Mouse (Mus musculus) central nervous system, embryonic 11.5 days (tissue): ENCODE results near the gene Olfr777. TPM values are rescaled to one million over a fixed set of nuclear protein-coding genes. Genes with fewer than 3 reads are reported as not detected.

ENCODE experiments used
- polyA plus RNA-seq: library from polyadenylated mRNA; depleted of rRNA; stranded (reverse); fragments of >200 nt; gene quantifications from 2 replicates; pipeline ENCODE4 v1.2.3, GENCODE M21; 2012; rRNA removed

Olfr777 gene
- not detected in 2 replicates for polyA plus RNA-seq

GRCm38 (mm10) chr10:129271081-129271535 lies at the start of gene Olfr777:
Gene Olfr777, minus strand, starts transcription at chr10:129271485.

GRCm38 (mm10) chr10:129317817-129318216 lies 46.5 kb upstream of the Olfr777 start, which contains the start of gene Olfr780:
Gene Olfr780, plus strand, starts transcription at chr10:129318117.

GRCm38 (mm10) chr10:129258827-129259226 lies 12.5 kb downstream of the Olfr777 start, which contains the start of gene Olfr776:
Gene Olfr776, plus strand, starts transcription at chr10:129259127.

GRCm38 (mm10) chr10:129248112-129248511 lies 23.2 kb downstream of the Olfr777 start, which contains the start of gene Olfr775:
Gene Olfr775, plus strand, starts transcription at chr10:129248412.

GRCm38 (mm10) chr10:129235904-129236303 lies 35.4 kb downstream of the Olfr777 start, which contains the start of gene Olfr774:
Gene Olfr774, plus strand, starts transcription at chr10:129236204.

Other genes starting within 250 kb of the Olfr777 start
- not detected in 2 replicates for gene Olfr764-ps1, start 231.6 kb downstream of the Olfr777 start, polyA plus RNA-seq
- gene Olfr765, start 221.5 kb downstream of the Olfr777 start, polyA plus RNA-seq, result not detected in 2 replicates
- gene Olfr766-ps1, start 202.5 kb downstream of the Olfr777 start, polyA plus RNA-seq, result not detected in 2 replicates
- gene Olfr767, start 188.6 kb downstream of the Olfr777 start, polyA plus RNA-seq, result not detected in 2 replicates
- not detected in 2 replicates for gene Olfr768, start 172.1 kb downstream of the Olfr777 start, polyA plus RNA-seq
- not detected in 2 replicates for gene Olfr769, start 153.6 kb downstream of the Olfr777 start, polyA plus RNA-seq
- not detected in 2 replicates for gene Olfr770, start 132.5 kb downstream of the Olfr777 start, polyA plus RNA-seq
- gene Olfr771, start 106.7 kb downstream of the Olfr777 start, polyA plus RNA-seq, result not detected in 2 replicates
- not detected in 2 replicates for gene Olfr772, start 93.6 kb downstream of the Olfr777 start, polyA plus RNA-seq
- not detected in 2 replicates for gene Olfr773, start 84.1 kb downstream of the Olfr777 start, polyA plus RNA-seq
- gene Olfr774, start 35.3 kb downstream of the Olfr777 start, polyA plus RNA-seq, result not detected in 2 replicates
- gene Olfr775, start 23.1 kb downstream of the Olfr777 start, polyA plus RNA-seq, result not detected in 2 replicates
- not detected in 2 replicates for gene Olfr776, start 12.4 kb downstream of the Olfr777 start, polyA plus RNA-seq
- gene Olfr780, start 46.6 kb upstream of the Olfr777 start, polyA plus RNA-seq, result not detected in 2 replicates
- not detected in 2 replicates for gene Olfr781, start 57.4 kb upstream of the Olfr777 start, polyA plus RNA-seq
- gene Olfr782, start 77.4 kb upstream of the Olfr777 start, polyA plus RNA-seq, result not detected in 2 replicates
- gene Olfr784, start 112.6 kb upstream of the Olfr777 start, polyA plus RNA-seq, result 0.04 TPM in 2 replicates
- gene Olfr785, start 133.9 kb upstream of the Olfr777 start, polyA plus RNA-seq, result not detected in 2 replicates
- gene Olfr786, start 155.8 kb upstream of the Olfr777 start, polyA plus RNA-seq, result not detected in 2 replicates
- not detected in 2 replicates for gene Olfr787, start 190.4 kb upstream of the Olfr777 start, polyA plus RNA-seq
- gene Olfr788, start 199.5 kb upstream of the Olfr777 start, polyA plus RNA-seq, result not detected in 2 replicates
- not detected in 2 replicates for gene Olfr789, start 213.3 kb upstream of the Olfr777 start, polyA plus RNA-seq
- gene Olfr790, start 227.0 kb upstream of the Olfr777 start, polyA plus RNA-seq, result not detected in 2 replicates